Mouse (Mus musculus) embryonic facial prominence, embryonic 10.5 days (tissue): Measurements from ENCODE around the gene Mthfd1. TPM values are rescaled to one million over a fixed set of nuclear protein-coding genes. Genes with fewer than 3 reads are reported as not detected.

ENCODE experiments used
- DNase-seq: peaks from one replicate; pipeline ENCODE4 v3.0.0-alpha.2; 2017; ENCODE audit warnings: low spot score
- H3K27ac ChIP-seq: fragments of 300-500 bp; sonication (generic); replicated peaks from 2 replicates; pipeline ENCODE4 v1.5.1; 2016; ENCODE audit warnings: mild to moderate bottlenecking
- H3K27me3 ChIP-seq: fragments of 300-500 bp; sonication (generic); replicated peaks from 2 replicates; pipeline ENCODE4 v1.6.1; 2016; ENCODE audit warnings: low read depth, mild to moderate bottlenecking; ENCODE audit not compliant: poor library complexity, severe bottlenecking
- H3K36me3 ChIP-seq: fragments of 300-500 bp; sonication (generic); replicated peaks from 2 replicates; pipeline ENCODE4 v1.6.1; 2016; ENCODE audit warnings: mild to moderate bottlenecking, moderate library complexity
- H3K4me1 ChIP-seq: fragments of 300-500 bp; sonication (generic); 2 replicates; pipeline ENCODE4 v1.6.1; 2016
- H3K4me3 ChIP-seq: fragments of 300-500 bp; sonication (generic); 2 replicates; pipeline ENCODE4 v1.5.1; 2016; ENCODE audit warnings: mild to moderate bottlenecking, moderate library complexity
- H3K9me3 ChIP-seq: fragments of 300-500 bp; sonication (generic); 2 replicates; pipeline ENCODE4 v1.6.1; 2016; ENCODE audit warnings: mild to moderate bottlenecking
- WGBS: fragments of 180-500 bp; shearing (Covaris S2); methylation state at CpG from one replicate; pipeline ENCODE4 v1.1.7; 2016; 5-methylcytosine and 5-hydroxymethylcytosine counted together
- polyA plus RNA-seq: library from polyadenylated mRNA; unstranded; fragments of >200 nt; fragmentation: Nextera tagmentation; extraction: Ambion mirVana; gene quantifications from 2 replicates; pipeline ENCODE4 v1.2.1, GENCODE M21; 2016

Mthfd1 gene
- polyA plus RNA-seq, 1 experiment from 2014 or later, result 106 TPM

- WGBS, result 80% methylated on average over 9 of the region's 9 CpGs
- Histone ChIP-seq H3K27me3 (no peaks in the 10 kb centered on the region), H3K36me3 (peaks cover 41% of the 10 kb centered on the region), H3K4me1 (peaks cover 5% of the 10 kb centered on the region; the same call in 1 of the 2 replicates), H3K4me3 (no peak overlapping the region), H3K27ac (no peak overlapping the region), H3K9me3 (no peaks in the 10 kb centered on the region)
- DNase-seq, result peak; percentile 17
Measured at GRCm38 (mm10) chr12:76266875-76267274, 11.8 kb downstream of the Mthfd1 start.

- Histone ChIP-seq H3K4me3 (no peak overlapping the region), H3K27ac (no peak overlapping the region), H3K36me3 (peaks cover 55% of the 10 kb centered on the region), H3K27me3 (no peaks in the 10 kb centered on the region), H3K4me1 (peaks cover 3% of the 10 kb centered on the region; the same call in 1 of the 2 replicates), H3K9me3 (no peaks in the 10 kb centered on the region)
- 88% methylated on average over 10 of the region's 10 CpGs for WGBS
- no peak for DNase-seq
Measured at GRCm38 (mm10) chr12:76268686-76269085, 13.6 kb downstream of the Mthfd1 start.

DNA sequence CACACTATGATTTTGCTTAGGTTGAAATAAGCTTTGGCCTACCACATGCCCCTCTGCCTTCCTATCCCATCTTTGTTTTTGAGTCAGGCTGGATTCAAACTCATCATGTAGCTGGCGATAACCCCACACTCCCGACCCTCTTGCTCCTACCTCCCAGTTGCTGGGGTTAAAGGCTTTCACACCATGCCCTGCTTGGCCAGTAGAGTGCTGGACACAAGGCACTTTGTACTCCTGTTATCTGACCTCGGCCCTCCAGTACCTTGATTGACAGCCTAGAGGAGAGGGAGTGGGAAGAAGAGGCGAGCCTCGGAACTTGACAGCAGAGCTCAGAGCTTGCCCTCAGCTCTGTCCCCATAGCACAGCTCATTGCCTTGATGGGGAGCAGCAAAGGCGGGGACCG is 14.1 kb downstream of the Mthfd1 start:
- DNase-seq, result no peak
- peaks cover 60% of the 10 kb centered on the region for H3K36me3 ChIP-seq
- no peak overlapping the region for H3K27ac ChIP-seq
- 65% methylated on average over 7 of the region's 7 CpGs for WGBS
- no peaks in the 10 kb centered on the region for H3K27me3 ChIP-seq
- H3K4me3 ChIP-seq, result no peak overlapping the region
- no peaks in the 10 kb centered on the region for H3K4me1 ChIP-seq
- H3K9me3 ChIP-seq, result no peaks in the 10 kb centered on the region

GRCm38 (mm10) chr12:76271516-76271915 is 16.4 kb downstream of the Mthfd1 start:
- H3K4me1 ChIP-seq, result no peaks in the 10 kb centered on the region
- no peak overlapping the region for H3K27ac ChIP-seq
- WGBS, result 89% methylated on average over 6 of the region's 6 CpGs
- H3K27me3 ChIP-seq, result no peaks in the 10 kb centered on the region
- DNase-seq, result no peak
- peaks cover 58% of the 10 kb centered on the region for H3K36me3 ChIP-seq
- no peak overlapping the region for H3K4me3 ChIP-seq
- H3K9me3 ChIP-seq, result no peaks in the 10 kb centered on the region

- Histone ChIP-seq H3K4me3 (no peak overlapping the region), H3K27ac (no peak overlapping the region), H3K36me3 (peaks cover 65% of the 10 kb centered on the region), H3K27me3 (no peaks in the 10 kb centered on the region), H3K9me3 (no peaks in the 10 kb centered on the region), H3K4me1 (no peaks in the 10 kb centered on the region)
- no peak for DNase-seq
- 88% methylated on average over 10 of the region's 10 CpGs for WGBS
Measured at GRCm38 (mm10) chr12:76272610-76273524, 17.8 kb downstream of the Mthfd1 start.

DNA sequence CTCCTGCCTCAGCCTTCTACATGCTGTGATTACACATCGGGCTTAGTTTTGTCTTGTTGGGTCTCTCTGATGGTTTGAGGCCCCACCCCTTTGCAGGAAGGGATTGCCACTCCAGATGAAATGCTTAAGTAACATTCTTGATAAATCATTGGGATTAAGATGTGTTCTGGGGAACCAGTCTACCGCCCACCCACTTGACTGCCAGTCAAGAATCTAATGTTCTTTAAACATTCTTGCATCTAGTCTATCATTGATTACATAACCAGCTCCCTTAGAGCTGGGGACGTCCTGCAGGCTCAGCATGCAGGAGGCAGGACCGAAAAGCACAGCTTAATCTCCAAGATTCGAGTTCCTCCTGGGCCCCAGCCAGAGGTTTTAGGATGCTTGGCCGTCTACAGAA is 23.1 kb downstream of the Mthfd1 start:
- Histone ChIP-seq H3K27me3 (no peaks in the 10 kb centered on the region), H3K9me3 (no peaks in the 10 kb centered on the region), H3K27ac (no peak overlapping the region), H3K4me1 (no peaks in the 10 kb centered on the region), H3K4me3 (no peak overlapping the region), H3K36me3 (peaks cover 86% of the 10 kb centered on the region)
- DNase-seq, result no peak
- 85% methylated on average over 6 of the region's 6 CpGs for WGBS

- Histone ChIP-seq H3K36me3 (peaks cover 92% of the 10 kb centered on the region), H3K9me3 (no peaks in the 10 kb centered on the region), H3K27me3 (no peaks in the 10 kb centered on the region), H3K4me1 (no peaks in the 10 kb centered on the region), H3K4me3 (no peak overlapping the region), H3K27ac (no peak overlapping the region)
- DNase-seq, result no peak
- WGBS, result 91% methylated on average over 9 of the region's 9 CpGs
Measured at GRCm38 (mm10) chr12:76280556-76280955, 25.5 kb downstream of the Mthfd1 start.

DNA sequence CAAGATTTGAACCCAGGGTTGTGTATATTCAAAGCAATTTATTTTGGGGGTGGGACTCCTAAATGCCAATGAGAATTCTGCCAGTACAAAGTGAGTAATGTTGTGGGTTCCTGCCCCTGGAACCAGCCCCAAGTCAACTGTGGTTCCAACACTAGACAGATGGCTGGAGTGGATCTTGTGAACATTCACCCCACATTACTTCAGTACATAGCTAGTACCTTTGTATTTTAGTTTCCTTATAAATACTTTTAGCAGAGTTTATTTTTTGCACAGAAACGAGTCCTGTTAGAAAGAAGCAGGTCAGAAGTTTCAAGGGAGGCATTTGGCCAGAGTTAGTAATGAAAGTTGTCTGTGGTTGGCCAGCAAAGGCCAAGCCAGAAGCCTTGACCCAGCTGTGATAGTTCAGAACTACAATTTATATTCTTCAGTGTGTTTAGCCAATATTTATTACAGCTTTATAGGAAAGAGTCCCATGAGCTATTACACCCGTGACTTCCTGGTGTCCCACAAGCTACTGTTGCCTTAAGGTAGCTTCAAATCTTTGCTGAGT is 26.1 kb downstream of the Mthfd1 start:
- H3K27me3 ChIP-seq, result no peaks in the 10 kb centered on the region
- DNase-seq, result no peak
- no peaks in the 10 kb centered on the region for H3K4me1 ChIP-seq
- no peaks in the 10 kb centered on the region for H3K9me3 ChIP-seq
- peaks cover 91% of the 10 kb centered on the region for H3K36me3 ChIP-seq
- H3K4me3 ChIP-seq, result no peak overlapping the region
- no peak overlapping the region for H3K27ac ChIP-seq
- whole genome bisulfite sequencing, result 86% methylated on average over 2 of the region's 2 CpGs

GRCm38 (mm10) chr12:76282132-76282531 is 27.0 kb downstream of the Mthfd1 start:
- no peak for DNase-seq
- no peaks in the 10 kb centered on the region for H3K27me3 ChIP-seq
- no peak overlapping the region; the same call in 1 of the 2 replicates for H3K27ac ChIP-seq
- H3K4me3 ChIP-seq, result no peak overlapping the region
- no peaks in the 10 kb centered on the region for H3K9me3 ChIP-seq
- H3K4me1 ChIP-seq, result no peaks in the 10 kb centered on the region
- H3K36me3 ChIP-seq, result peaks cover 89% of the 10 kb centered on the region
- 88% methylated on average over 4 of the region's 4 CpGs for WGBS

DNA sequence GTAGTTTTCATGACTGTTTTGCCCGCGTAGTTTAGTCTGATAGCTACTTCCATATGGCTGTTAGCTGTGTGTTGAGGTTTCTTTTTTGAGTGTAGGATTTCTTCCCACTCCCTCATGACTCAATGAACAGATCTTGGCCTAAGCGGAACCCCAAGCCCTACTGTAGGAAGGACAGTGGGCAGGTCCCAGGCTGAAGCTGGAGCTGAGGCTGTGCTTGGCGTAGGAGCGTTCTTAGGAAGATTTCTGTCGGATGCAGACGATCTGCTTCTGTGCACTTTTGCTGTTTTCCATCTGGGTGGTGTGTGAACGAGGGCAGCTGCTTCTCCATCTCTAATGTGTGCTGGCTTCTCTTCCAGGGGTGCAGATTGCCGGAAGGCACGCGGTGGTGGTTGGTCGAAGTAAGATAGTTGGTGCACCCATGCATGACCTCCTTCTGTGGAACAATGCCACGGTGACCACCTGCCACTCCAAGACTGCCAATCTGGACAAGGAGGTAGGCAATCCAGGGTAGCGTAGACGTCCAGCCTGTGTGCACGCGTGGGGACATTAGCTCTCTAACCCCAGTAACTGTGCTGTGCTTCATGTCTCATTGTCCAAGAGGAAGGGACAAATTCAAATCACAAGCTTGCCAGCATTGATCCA is 27.6 kb downstream of the Mthfd1 start:
- no peaks in the 10 kb centered on the region for H3K27me3 ChIP-seq
- no peaks in the 10 kb centered on the region for H3K9me3 ChIP-seq
- no peak overlapping the region for H3K27ac ChIP-seq
- peaks cover 89% of the 10 kb centered on the region for H3K36me3 ChIP-seq
- DNase-seq, result no peak
- no peaks in the 10 kb centered on the region for H3K4me1 ChIP-seq
- WGBS, result 94% methylated on average over 17 of the region's 17 CpGs
- no peak overlapping the region for H3K4me3 ChIP-seq

- Histone ChIP-seq H3K4me1 (no peaks in the 10 kb centered on the region), H3K27ac (no peak overlapping the region), H3K9me3 (no peaks in the 10 kb centered on the region), H3K4me3 (no peak overlapping the region), H3K27me3 (no peaks in the 10 kb centered on the region), H3K36me3 (peaks cover 87% of the 10 kb centered on the region)
- WGBS, result 89% methylated on average over 6 of the region's 6 CpGs
- no peak for DNase-seq
Measured at GRCm38 (mm10) chr12:76285418-76285817, 30.3 kb downstream of the Mthfd1 start.

GRCm38 (mm10) chr12:76287986-76288385 is 32.9 kb downstream of the Mthfd1 start:
- 86% methylated on average over 8 of the region's 8 CpGs for WGBS
- DNase-seq, result no peak
- Histone ChIP-seq H3K4me3 (no peak overlapping the region), H3K27ac (no peak overlapping the region), H3K27me3 (no peaks in the 10 kb centered on the region), H3K4me1 (no peaks in the 10 kb centered on the region), H3K36me3 (peaks cover 87% of the 10 kb centered on the region), H3K9me3 (no peaks in the 10 kb centered on the region)
